Mouse (Mus musculus) CD4-positive, CD25-positive, alpha-beta regulatory T cell, adult 2 months (primary cell): ENCODE data around the gene Zdhhc14.

Experiments used
- DNase-seq: peaks from one replicate; pipeline ENCODE4 v3.0.0-alpha.2; 2012; ENCODE audit warnings: low read depth, low spot score

Zdhhc14 gene

GRCm38 (mm10) chr17:5729587-5730125 lies 237.3 kb downstream of the Zdhhc14 start:
- DNase-seq = no peak

DNA sequence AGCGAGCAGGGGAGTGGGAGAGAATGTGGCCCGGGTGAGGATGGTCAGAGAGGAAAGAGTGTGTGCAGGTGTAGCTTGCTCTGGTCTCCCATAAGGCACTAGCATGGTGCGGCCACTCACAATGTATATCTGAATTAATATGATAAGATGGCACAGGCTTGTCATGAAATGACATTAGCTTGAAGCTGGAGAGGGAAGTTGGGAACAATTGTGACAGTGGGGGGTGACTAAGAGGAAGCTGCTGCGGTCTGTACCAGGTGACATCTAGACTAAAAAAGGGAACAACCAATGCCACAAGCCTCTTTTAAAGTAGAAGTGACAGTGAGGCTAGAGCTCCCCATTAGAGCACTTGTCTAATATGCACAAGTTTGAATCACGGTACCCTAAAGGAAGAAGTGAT lies 238.2 kb downstream of the Zdhhc14 start:
- peak; percentile 8 for DNase-seq

DNA sequence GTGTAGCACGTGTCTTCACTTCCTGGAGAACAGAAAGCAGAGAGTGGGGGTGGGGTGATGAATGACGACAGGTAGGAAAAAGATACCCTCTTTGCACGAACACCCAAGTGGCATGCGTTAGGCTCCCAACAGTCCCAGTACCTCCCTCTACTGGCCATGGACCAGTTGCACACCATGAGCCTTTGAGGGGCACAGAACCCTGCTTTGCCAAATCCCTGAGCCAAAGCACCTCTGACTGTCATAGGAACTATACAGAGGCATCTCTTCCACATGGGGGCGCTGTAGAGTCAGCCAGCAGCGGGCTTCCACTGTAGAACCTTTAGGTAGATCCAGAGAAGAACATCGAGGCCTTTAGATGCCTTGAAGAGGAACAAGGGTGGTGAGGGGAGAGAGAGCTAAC lies 241.0 kb downstream of the Zdhhc14 start:
- peak; percentile 71 for DNase-seq

DNA sequence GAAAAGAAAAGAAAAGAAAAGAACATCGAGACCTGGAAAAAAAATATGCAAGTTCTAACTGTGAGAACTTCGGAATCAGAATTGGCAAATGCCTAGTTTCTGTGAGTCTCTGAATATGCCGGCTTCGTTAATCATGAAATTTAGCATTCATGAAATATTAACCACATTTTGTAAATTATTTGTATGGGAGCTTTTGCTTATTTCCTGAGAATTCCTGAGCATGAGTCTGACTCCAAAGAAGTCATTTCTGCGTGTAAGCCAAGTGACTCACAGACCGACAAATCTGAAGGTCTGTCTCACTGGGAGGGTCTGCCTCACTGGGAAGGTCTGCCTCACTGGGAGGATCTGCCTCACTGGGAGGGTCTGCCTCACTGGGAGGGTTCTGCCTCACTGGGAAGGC lies 248.7 kb downstream of the Zdhhc14 start:
- no peak for DNase-seq

GRCm38 (mm10) chr17:5744016-5744415 lies 251.7 kb downstream of the Zdhhc14 start:
- no peak for DNase-seq

GRCm38 (mm10) chr17:5746378-5746777 lies 254.0 kb downstream of the Zdhhc14 start:
- no peak for DNase-seq

GRCm38 (mm10) chr17:5747539-5748500 lies 255.5 kb downstream of the Zdhhc14 start:
- peak; percentile 41 for DNase-seq

- DNase-seq = peak; percentile 80
Measured at GRCm38 (mm10) chr17:5748501-5748894, 256.1 kb downstream of the Zdhhc14 start.

GRCm38 (mm10) chr17:5750278-5750677 lies 257.9 kb downstream of the Zdhhc14 start:
- DNase-seq = no peak

DNA sequence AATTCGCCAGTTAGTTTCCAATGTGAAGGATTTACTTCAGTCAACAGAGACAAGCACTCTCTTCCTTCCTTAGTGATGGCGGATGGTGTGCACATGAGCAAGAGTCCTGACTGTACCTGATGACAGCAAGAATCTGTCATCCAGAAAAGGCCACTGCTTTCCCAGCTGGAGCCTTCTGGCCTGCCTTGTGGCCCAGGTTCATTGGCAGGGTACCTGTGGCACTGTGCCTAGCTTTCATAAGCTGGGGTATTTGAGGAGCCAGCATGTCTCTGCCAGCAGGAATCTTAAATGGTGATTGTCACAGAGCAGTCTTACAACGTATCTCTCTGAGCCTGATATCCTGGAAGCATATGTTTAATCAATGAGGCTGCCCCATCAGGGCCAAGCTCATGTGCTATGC lies 258.7 kb downstream of the Zdhhc14 start:
- no peak for DNase-seq

GRCm38 (mm10) chr17:5752322-5752715 lies 260.0 kb downstream of the Zdhhc14 start:
- DNase-seq = no peak

- peak; percentile 51 for DNase-seq
Measured at GRCm38 (mm10) chr17:5752716-5753585, 260.6 kb downstream of the Zdhhc14 start.

DNA sequence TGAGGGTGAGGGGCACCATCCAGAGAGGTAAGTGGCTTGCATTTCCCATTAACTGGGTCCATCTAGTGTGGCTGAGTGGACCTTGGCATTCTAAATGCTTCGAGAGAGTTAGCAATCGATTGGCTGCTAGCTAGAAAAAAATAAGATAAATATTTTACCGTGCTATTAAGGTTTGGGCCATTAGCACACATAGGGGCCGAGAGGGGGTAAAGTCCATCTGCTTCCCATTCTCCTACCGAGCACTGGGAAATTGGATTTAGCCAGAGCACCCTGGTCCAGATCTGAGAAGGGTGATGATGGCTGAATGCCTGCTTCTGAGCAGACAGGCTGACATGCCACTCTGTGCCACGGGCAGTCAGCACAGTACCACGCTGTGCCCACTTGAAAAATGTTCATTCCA lies 263.1 kb downstream of the Zdhhc14 start:
- DNase-seq = no peak

GRCm38 (mm10) chr17:5756065-5756464 lies 263.7 kb downstream of the Zdhhc14 start:
- peak; percentile 39 for DNase-seq

DNA sequence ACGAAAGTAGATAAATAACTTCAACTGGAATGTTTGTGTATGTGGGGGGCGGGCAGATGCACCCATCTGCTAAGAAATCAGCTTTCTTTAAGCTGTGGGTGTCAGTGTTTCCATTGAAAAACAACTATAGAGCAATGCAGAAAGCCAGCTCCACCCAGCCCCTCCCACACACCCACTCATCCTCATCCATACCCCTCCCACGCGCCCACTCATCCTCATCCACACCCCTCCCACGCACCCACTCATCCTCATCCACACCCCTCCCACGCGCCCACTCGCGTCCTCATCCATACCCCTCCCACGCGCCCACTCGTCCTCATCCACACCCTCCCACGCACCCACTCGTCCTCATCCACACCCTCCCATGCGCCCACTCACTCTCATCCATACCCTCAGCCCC lies 264.5 kb downstream of the Zdhhc14 start:
- DNase-seq = no peak

- no peak for DNase-seq
Measured at GRCm38 (mm10) chr17:5763768-5764167, 271.4 kb downstream of the Zdhhc14 start.

DNA sequence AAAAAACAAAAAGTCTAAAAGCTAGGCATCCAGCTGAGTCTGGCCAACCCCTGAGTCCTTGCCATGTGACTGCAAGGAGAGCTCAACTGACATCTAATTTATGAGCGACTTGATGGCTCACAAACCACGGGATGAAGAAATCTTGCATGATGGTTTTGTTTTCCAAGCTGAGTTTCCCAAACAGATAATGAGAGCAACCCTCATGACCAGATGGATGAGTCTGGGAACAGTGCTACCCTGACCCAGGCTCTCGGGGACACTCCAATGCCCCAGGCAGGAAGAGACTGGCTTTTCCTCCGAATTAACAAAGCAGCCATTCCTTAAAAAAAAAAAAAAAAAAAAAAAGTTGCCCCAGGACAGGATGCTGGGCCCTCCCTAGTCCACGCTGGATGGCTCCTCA lies 271.9 kb downstream of the Zdhhc14 start:
- DNase-seq = no peak

- no peak for DNase-seq
Measured at GRCm38 (mm10) chr17:5765746-5766145, 273.4 kb downstream of the Zdhhc14 start.

DNA sequence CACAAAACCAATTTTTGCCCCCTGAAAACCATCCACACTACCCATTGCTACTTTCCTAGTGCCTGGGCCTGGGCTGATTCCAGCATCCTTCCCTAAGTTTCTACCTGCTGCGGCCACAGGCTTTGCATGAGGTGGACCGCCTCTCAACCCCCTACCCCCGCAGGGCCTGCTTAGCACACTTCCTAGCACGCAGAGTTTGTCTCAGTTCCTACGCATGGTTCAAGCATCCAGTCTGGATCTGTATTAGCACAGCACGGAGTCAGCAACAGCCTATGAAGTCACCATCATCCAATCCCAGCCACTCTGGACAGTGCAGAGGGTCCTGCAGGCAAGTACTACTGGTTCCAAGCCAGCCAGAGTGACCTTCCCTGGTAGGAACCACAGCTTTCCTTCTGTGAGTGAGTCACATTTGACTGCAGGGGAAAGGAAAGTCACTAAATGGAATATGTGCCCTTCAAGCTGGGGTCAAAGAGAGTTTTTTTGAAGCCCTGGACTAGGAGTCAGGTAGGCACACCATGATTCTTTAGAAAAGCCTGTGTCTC lies 275.9 kb downstream of the Zdhhc14 start:
- no peak for DNase-seq

DNA sequence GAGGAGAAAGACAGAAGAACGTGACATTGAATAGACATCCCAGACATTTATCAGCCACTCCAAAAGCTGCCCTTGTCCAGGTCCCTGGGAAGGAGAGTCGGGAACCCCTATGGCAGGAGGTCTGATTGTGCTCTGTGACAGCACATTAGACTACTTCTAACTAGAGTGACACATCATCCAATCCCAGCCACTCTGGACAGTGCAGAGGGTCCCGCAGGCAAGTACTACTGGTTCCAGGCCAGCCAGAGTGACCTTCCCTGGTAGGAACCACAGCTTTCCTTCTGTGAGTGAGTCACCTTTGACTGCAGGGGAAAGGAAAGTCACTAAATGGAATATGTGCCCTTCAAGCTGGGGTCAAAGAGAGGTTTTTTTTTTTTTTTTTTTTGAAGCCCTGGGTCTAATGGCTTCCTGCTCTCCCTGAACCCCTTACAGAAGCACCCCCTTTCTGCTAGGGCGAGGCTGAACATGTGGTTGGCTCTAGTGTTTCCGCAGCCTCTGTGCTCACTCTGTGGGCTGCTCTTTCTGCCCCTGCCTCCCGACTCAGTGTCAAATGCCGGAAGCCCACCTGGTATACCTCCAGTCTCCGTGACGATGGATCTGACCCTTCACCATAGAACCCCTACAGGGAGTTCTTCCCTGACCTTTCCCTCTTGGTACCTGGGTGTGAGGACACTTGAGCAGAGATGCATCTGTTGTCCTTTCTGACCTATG lies 276.6 kb downstream of the Zdhhc14 start:
- no peak for DNase-seq

DNA sequence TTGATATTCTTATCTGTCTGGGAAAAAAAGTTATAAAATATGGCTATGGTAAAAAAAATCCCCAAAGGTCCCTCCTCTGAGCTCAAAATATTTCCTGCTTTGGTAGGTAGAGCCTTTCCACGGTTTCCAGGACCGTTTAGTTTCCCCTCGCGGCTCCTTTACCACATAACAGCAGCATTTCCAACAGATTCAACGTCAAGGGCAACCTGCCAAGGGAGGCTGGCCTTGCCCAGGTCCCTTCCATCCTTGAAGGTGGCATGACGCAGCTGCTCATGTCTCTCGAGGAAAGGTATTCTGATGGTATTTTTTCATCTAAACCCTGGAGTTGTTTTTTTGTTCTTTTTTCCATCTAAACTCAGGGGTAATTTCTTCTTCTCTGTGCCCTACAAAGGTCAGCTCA lies 277.4 kb downstream of the Zdhhc14 start:
- peak; percentile 20 for DNase-seq
